Mouse (Mus musculus): ENCODE measurements around the gene Masp2. TPM values are rescaled to one million over a fixed set of nuclear protein-coding genes. Genes with fewer than 3 reads are reported as not detected.
A peak's percentile ranks its signal among the peaks of the same experiment; 100 is the strongest.

Gene Masp2
- total and polyA plus RNA-seq, 2 experiments from 2014 or later, result not detected

GRCm38 (mm10) chr4:148625756-148626622 lies 23.6 kb downstream of the Masp2 start:
- under 1% methylated on average over 57 of the region's 57 CpGs for WGBS

GRCm38 (mm10) chr4:148626623-148627185 lies 24.4 kb downstream of the Masp2 start, which contains the start of gene Tardbp:
TSS of gene Tardbp (minus strand) at chr4:148627019.
- Histone ChIP-seq H3K4me2 (ENCODE audit: low read depth, low read length) (peak within 1 kb of the TSS; percentile 74), H3K9me3 (replicated peaks; ENCODE audit: control insufficient read depth, low read length) (no peaks in the 10 kb centered on the region), H3K4me3 (ENCODE audit: low read depth, low read length) (peak within 1 kb of the TSS; percentile 91), H3K4me1 (ENCODE audit: control insufficient read depth, insufficient read depth) (peaks cover 14% of the 10 kb centered on the region; the same call in 1 of the 2 replicates), H3K9ac (replicated peaks; ENCODE audit: low read depth, low read length) (peak within 1 kb of the TSS; percentile 97), H3K36me3 (replicated peaks; ENCODE audit: control insufficient read depth, insufficient read depth, low read length) (peaks cover 35% of the 10 kb centered on the region), H3K27me3 (ENCODE audit: control insufficient read depth, insufficient read depth, low read length) (no peaks in the 10 kb centered on the region), H3K27ac (ENCODE audit: low read depth) (peak within 1 kb of the TSS; percentile 99)
- ATAC-seq (ENCODE audit: insufficient read depth, low read depth) (peak; percentile 96), DNase-seq (ENCODE audit: low spot score) (peak; percentile 93)
- WGBS, result under 1% methylated on average over 51 of the region's 51 CpGs
- TF ChIP-seq EP300 (IDR thresholded peaks at IDR 0.05; ENCODE audit: low read depth) (peak; percentile 73; the same call in 1 of the 2 replicates), CTCF (IDR thresholded peaks at IDR 0.05; ENCODE audit: low read depth) (peak; percentile 10; the same call in 1 of the 2 replicates)

More at GRCm38 (mm10) chr4:148625756-148626622, 23.6 kb downstream of the Masp2 start:
- no peaks in the 10 kb centered on the region for H3K9me3 ChIP-seq (replicated peaks; ENCODE audit: control insufficient read depth, low read length)
- TF ChIP-seq CTCF (IDR thresholded peaks at IDR 0.05; ENCODE audit: low read depth) (no peak), EP300 (IDR thresholded peaks at IDR 0.05; ENCODE audit: low read depth) (no peak)
- H3K9ac ChIP-seq (replicated peaks; ENCODE audit: low read depth, low read length), result peak overlapping the region; percentile 97
- ATAC-seq (ENCODE audit: insufficient read depth, low read depth) (peak; percentile 57), DNase-seq (ENCODE audit: low spot score) (peak; percentile 64)
- H3K27ac ChIP-seq (ENCODE audit: low read depth), result peak overlapping the region; percentile 99
- H3K27me3 ChIP-seq (ENCODE audit: control insufficient read depth, insufficient read depth, low read length), result no peaks in the 10 kb centered on the region
- H3K36me3 ChIP-seq (replicated peaks; ENCODE audit: control insufficient read depth, insufficient read depth, low read length), result peaks cover 42% of the 10 kb centered on the region
- peaks cover 14% of the 10 kb centered on the region; the same call in 1 of the 2 replicates for H3K4me1 ChIP-seq (ENCODE audit: control insufficient read depth, insufficient read depth)
- peak overlapping the region; percentile 91 for H3K4me3 ChIP-seq (ENCODE audit: low read depth, low read length)
- peak overlapping the region; percentile 74 for H3K4me2 ChIP-seq (ENCODE audit: low read depth, low read length)

DNA sequence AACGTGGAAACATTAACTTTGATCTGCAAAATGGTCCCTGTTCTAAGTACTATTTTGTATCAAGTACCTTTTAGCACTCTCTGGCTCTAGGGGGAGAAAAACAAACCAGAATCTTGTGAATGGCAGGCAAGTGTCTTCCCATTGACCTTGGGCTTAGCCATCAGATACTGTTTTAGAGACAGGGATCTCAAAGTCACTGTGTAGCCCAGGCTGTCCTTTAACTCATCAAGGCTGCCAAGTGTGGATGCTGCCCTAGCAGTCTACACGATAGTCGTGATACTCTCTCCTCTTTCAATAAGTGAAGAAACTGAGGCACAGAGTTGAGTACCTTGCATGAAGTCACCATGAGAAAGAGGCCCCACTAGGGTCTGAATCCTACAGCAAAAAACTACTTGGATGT lies 24.9 kb downstream of the Masp2 start:
- Histone ChIP-seq H3K4me1 (ENCODE audit: control insufficient read depth, insufficient read depth) (peaks cover 14% of the 10 kb centered on the region; the same call in 1 of the 2 replicates), H3K27ac (ENCODE audit: low read depth) (peak overlapping the region; percentile 99), H3K27me3 (ENCODE audit: control insufficient read depth, insufficient read depth, low read length) (no peaks in the 10 kb centered on the region), H3K4me3 (ENCODE audit: low read depth, low read length) (peak overlapping the region; percentile 91), H3K9me3 (replicated peaks; ENCODE audit: control insufficient read depth, low read length) (no peaks in the 10 kb centered on the region), H3K9ac (replicated peaks; ENCODE audit: low read depth, low read length) (peak overlapping the region; percentile 97), H3K36me3 (replicated peaks; ENCODE audit: control insufficient read depth, insufficient read depth, low read length) (peaks cover 30% of the 10 kb centered on the region), H3K4me2 (ENCODE audit: low read depth, low read length) (peak overlapping the region; percentile 74)
- DNase-seq (ENCODE audit: low spot score) (no peak), ATAC-seq (ENCODE audit: insufficient read depth, low read depth) (peak; percentile 3; the same call in 1 of the 2 replicates)
- no peak for TF ChIP-seq EP300 (IDR thresholded peaks at IDR 0.05; ENCODE audit: low read depth)
- TF ChIP-seq CTCF (IDR thresholded peaks at IDR 0.05; ENCODE audit: low read depth), result no peak
- 60% methylated on average over 3 of the region's 3 CpGs for WGBS

GRCm38 (mm10) chr4:148632013-148632692 lies 29.8 kb downstream of the Masp2 start:
- no peak for ATAC-seq (ENCODE audit: insufficient read depth, low read depth)
- no peak for DNase-seq (ENCODE audit: low spot score)
- no peak overlapping the region for H3K9ac ChIP-seq (replicated peaks; ENCODE audit: low read depth, low read length)
- H3K27me3 ChIP-seq (ENCODE audit: control insufficient read depth, insufficient read depth, low read length), result no peaks in the 10 kb centered on the region
- H3K4me1 ChIP-seq (ENCODE audit: control insufficient read depth, insufficient read depth), result no peaks in the 10 kb centered on the region
- no peak overlapping the region for H3K4me2 ChIP-seq (ENCODE audit: low read depth, low read length)
- H3K9me3 ChIP-seq (replicated peaks; ENCODE audit: control insufficient read depth, low read length), result no peaks in the 10 kb centered on the region
- 59% methylated on average over 3 of the region's 3 CpGs for WGBS
- no peak overlapping the region for H3K4me3 ChIP-seq (ENCODE audit: low read depth, low read length)
- no peaks in the 10 kb centered on the region for H3K36me3 ChIP-seq (replicated peaks; ENCODE audit: control insufficient read depth, insufficient read depth, low read length)
- no peak overlapping the region for H3K27ac ChIP-seq (ENCODE audit: low read depth)
- TF ChIP-seq CTCF (IDR thresholded peaks at IDR 0.05; ENCODE audit: low read depth) (no peak), EP300 (IDR thresholded peaks at IDR 0.05; ENCODE audit: low read depth) (no peak)

DNA sequence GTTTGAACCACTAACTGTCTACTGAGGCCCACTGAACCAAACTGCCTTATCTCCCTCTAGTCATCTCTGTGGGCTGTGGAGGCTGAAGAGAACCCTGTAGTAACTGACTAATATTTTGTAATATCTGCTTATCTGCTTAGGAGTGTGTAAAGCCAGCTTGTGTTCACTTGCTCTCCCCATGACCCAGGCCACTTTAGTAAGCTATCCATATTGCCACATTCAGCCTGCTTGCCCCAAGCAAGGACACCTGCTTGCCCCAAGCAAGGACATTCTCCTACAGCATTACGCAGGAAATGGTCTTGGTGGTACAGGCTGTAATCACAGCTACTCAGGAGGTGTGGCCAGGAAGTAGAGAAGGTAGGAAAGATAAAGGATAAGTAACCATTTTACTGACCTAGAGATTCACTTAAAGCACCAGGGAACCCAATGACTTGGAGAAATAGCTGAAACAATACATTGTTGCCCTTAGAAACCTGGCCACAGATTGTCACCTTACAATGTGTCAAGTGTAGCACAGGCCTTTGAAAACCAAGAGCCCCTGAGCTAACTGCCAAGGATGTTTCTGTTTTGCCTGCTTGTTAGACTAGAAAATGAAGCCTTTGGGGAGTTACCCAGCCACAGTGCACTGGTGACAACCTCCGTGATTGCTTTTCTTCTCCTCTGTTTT lies 31.2 kb downstream of the Masp2 start:
- Histone ChIP-seq H3K4me3 (ENCODE audit: low read depth, low read length) (no peak overlapping the region), H3K27ac (ENCODE audit: low read depth) (no peak overlapping the region), H3K36me3 (replicated peaks; ENCODE audit: control insufficient read depth, insufficient read depth, low read length) (no peaks in the 10 kb centered on the region), H3K4me2 (ENCODE audit: low read depth, low read length) (no peak overlapping the region), H3K9me3 (replicated peaks; ENCODE audit: control insufficient read depth, low read length) (no peaks in the 10 kb centered on the region), H3K27me3 (ENCODE audit: control insufficient read depth, insufficient read depth, low read length) (no peaks in the 10 kb centered on the region), H3K9ac (replicated peaks; ENCODE audit: low read depth, low read length) (no peak overlapping the region), H3K4me1 (ENCODE audit: control insufficient read depth, insufficient read depth) (no peaks in the 10 kb centered on the region)
- TF ChIP-seq CTCF (IDR thresholded peaks at IDR 0.05; ENCODE audit: low read depth), result no peak
- no peak for TF ChIP-seq EP300 (IDR thresholded peaks at IDR 0.05; ENCODE audit: low read depth)
- WGBS, result 64% methylated on average over 2 of the region's 2 CpGs
- ATAC-seq (ENCODE audit: insufficient read depth, low read depth), result no peak
- no peak for DNase-seq (ENCODE audit: low spot score)

Data from heart, postnatal 0 days (tissue).